Mouse (Mus musculus): Measurements from ENCODE around the gene Kcna4.

Gene Kcna4

DNA sequence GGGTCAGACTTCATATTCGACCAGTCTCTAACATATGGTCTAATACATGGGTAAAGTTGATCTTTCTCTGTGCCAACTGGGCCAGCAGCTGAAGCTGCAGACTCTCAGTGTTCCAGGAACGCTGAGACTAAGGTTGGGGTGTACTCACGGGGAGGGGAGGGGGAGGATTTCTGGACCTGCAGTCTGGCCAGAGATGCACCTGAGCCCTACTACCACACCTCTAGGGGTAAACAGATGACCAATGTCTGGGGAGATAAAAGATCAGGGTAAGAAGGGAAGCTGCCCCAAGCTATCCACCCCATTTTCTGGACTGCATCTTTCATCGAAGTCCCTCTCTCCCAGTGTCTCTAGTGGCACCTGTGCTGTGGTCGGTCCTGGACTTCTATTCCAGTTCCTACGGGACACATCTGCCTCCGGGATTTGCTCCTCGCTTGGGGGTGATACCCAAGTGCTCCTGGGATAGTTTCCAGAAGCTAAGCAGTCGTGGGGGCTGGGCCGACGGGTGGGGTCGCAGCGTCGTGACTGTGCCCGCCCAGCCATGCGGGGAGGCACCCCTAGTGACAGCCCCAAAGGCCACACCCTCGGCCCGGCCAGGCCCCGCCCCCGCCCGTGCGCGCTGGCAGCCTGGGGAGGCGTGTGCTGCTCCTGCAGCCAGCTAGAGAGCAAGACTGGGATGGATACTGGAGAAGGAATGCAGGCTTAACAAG, at the start of gene Kcna4:
TSS of gene Kcna4 (plus strand) at position 650 of the 707 bp plus-strand sequence.
- DNase-seq, result peak; percentile 83

GRCm38 (mm10) chr2:107258091-107258490, 32.3 kb upstream of the Kcna4 start:
- no peak for DNase-seq

- no peak for DNase-seq
These were observed 24.2 kb upstream of the Kcna4 start for GRCm38 (mm10) chr2:107266251-107266650.

- DNase-seq, result no peak
These were observed 20.4 kb upstream of the Kcna4 start for GRCm38 (mm10) chr2:107270050-107270449.

DNA sequence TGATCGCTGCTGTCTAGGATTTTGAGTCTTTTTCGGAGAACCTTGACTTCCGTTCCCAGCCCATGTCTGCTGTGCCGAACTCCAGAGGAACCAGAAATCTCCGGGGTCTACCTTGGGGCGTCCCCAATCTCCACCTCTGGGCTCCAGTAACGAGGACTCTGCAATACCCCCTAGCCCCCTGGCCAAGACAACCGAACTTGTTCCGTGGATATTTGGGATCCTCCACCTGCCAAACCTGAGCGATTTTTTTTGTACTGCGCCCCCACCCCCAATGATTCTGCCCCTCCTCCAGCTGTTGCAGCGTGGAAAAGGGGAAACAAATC, 219 bp downstream of the Kcna4 start:
- no peak for DNase-seq

- DNase-seq, result peak; percentile 43
These were observed 703 bp downstream of the Kcna4 start for GRCm38 (mm10) chr2:107291142-107291541.

DNA sequence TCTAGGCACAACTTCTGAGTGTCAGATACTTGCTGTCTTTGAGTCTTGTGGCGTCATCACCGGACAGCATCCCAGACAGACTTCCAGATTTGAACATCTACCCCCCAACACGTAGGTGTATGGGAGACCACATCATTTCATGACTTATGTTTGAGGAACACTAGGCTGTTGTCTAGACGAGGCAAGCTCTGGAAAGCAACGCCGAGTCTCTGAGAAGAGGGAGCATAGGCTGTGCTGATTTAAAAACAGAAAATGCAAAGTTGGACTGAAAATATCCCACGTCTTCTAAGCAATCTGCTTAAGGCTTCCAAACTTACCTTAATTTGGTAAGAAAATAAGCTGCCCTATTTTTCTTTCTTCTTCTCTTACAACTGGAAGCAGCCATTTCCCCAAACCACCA, 4.1 kb downstream of the Kcna4 start:
- no peak for DNase-seq

GRCm38 (mm10) chr2:107301886-107302285, 11.4 kb downstream of the Kcna4 start:
- no peak for DNase-seq

DNA sequence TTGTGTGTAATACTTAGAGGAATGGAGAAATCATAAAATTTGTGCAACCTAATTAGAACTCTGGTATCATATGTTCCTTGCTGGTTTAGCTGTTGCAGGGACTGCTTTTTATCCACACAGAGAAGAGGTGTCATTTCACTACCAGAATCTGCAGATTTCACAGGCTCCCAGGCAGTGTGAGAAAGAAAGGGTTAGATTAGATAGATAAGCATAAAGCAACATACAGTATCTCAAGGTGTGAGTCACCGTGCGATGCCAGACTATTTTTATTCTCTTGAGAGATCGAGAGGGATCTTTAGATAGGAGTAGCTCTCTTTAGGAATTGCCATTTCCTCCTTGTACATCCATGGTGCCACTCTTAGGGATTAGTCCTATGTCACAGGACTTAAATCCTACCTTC, 14.3 kb downstream of the Kcna4 start:
- peak; percentile 37 for DNase-seq

- DNase-seq, result no peak
These were observed 15.6 kb downstream of the Kcna4 start for GRCm38 (mm10) chr2:107306077-107306476.

DNA sequence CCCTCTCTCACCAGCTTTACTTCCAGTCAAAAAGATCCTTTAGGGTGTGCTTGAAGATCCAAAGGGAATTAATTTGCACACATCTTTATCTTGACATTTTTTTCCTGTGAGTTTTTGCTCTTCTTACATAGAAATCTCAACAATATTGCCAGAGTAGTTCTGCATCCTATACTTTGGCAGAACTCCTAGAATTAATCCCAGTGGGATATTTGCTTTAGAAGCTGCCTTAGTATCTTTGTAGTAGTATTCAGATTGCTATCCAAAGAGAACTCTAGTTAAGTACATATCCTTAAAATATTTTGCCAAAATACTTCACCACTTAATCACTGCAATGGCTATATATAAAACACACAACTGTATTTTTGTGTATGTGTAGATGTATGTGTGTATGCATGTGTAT, 28.2 kb downstream of the Kcna4 start:
- no peak for DNase-seq

- no peak for DNase-seq
These were observed 31.3 kb downstream of the Kcna4 start for GRCm38 (mm10) chr2:107321596-107322226.

DNA sequence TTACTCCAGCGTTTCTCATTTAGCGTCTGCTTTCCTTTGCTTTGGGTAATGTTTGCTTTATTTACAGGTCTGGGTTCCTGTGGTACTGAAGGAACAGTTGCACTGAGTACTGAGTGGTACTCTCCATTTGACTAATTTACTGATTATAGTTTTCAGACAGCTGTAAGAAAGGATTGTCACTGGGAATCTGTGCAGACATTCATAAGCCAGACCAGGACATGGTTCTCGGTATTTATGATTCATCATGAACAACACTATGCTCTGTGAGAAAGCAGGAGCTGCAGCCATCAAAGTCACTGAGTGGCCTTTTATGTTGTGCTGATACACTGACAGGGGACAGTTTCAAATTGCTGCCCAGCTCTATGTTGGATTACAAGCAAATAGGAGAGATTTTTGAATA, 33.7 kb downstream of the Kcna4 start:
- DNase-seq, result no peak

DNA sequence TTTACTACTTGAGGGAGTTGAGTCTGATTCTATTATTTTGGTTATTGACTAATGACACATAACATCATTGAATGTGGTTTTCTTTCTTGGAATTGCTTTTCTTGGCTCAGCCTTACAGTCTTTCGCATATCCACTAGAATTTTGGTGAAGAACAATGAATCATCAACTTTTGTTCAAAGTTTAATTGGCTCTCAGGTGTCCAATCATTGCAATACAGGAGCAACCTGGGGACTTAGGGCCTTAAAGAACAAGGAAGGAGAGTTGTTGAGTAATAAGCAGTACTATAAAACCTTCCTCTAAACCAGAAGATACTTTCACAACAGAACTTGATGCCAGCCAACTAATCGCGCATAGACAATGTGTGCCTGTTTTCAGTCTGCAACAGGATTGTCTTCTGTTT, 36.8 kb downstream of the Kcna4 start:
- DNase-seq, result no peak

DNA sequence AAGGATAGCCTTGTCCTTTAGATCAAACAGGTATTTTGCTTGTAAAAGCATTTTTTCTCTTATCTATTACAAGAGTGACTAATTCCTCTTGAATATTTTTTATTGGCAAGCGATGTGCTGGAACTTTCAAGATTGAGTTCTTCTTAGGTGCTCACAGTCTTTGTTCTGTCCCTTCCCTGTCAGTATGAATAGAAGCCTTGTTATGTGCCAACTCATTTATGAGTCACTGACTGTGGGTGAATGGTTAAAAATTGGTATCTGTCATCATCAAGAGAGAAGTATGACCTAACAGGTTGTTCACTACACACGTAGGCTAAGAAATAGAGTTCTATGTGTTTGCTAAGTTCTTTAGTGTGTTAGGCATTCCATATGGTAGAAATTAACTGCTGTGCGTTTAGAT, 50.9 kb downstream of the Kcna4 start:
- DNase-seq, result no peak

GRCm38 (mm10) chr2:107344807-107345206, 54.4 kb downstream of the Kcna4 start:
- DNase-seq, result no peak

DNA sequence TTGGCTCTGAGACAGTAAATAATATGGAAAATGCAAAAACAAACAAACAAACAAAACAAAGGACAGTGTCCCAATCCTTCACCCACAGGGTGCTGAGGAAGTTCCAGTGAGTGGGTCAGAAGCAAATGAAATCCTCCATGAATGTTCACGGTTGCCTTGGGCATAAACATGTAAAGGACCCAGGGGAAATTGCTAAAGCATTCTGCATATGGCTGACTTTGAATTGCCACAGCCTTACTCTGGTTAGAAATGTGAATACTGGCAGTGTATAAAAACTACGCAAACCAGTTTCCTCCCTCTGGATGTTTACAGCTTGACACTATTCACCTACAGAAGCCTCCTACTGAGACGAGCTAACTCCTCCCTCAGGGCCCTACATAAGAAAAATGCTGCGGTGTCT, 54.9 kb downstream of the Kcna4 start:
- no peak for DNase-seq

Data from right cerebral cortex, adult 18-20 months (tissue).